Mouse (Mus musculus) ES-E14 (cell line): ENCODE results near the gene Spata18.

Experiments used
- HCFC1 ChIP-seq: IDR thresholded peaks from 2 replicates; pipeline ENCODE4 v1.6.1; 2012; ENCODE audit warnings: low read length, inconsistent platforms, borderline replicate concordance; ENCODE audit not compliant: insufficient read depth
- MAFK ChIP-seq: IDR thresholded peaks from 2 replicates; pipeline ENCODE4 v1.6.1; 2014; ENCODE audit warnings: mild to moderate bottlenecking, low read depth, low read length, inconsistent platforms; ENCODE audit not compliant: insufficient read depth
- ZC3H11A ChIP-seq: IDR thresholded peaks from 2 replicates; pipeline ENCODE4 v1.6.1; 2012; ENCODE audit warnings: low read depth, mild to moderate bottlenecking, inconsistent platforms, low read length, borderline replicate concordance
- ZNF384 ChIP-seq: IDR thresholded peaks from 2 replicates; pipeline ENCODE4 v1.6.1; 2012; ENCODE audit warnings: low read depth, low read length, inconsistent platforms

- TF ChIP-seq ZNF384 (no peak), HCFC1 (no peak), MAFK (no peak), ZC3H11A (no peak)
These were observed 24.4 kb downstream of the Spata18 start for GRCm38 (mm10) chr5:73675604-73676003.
